Mouse (Mus musculus) layer of hippocampus, postnatal 25 days (tissue): ENCODE measurements around the gene Ints1. TPM values are rescaled to one million over a fixed set of nuclear protein-coding genes. Genes with fewer than 3 reads are reported as not detected.
A peak's percentile ranks its signal among the peaks of the same experiment; 100 is the strongest.
"Not testable (repeated sequence)": the region's sequence is repeated elsewhere in the genome, so short reads cannot be mapped to it uniquely, and the experiment has no call there.

Source experiments
- DNase-seq, 2 experiments: peaks; one replicate each; pipeline ENCODE4 v3.0.0; 2022; ENCODE audit warnings: mixed read lengths in 2 of 2, low spot score in 1 of 2; ENCODE audit errors: extremely low spot score in 1 of 2
- total RNA-seq, 2 experiments: library from RNA; stranded (reverse); gene quantifications; 2 replicates each; pipeline ENCODE4 v1.2.3; 2021

The Ints1 gene
- total RNA-seq, 2 experiments from 2014 or later, result 79.4 to 103 TPM

DNA sequence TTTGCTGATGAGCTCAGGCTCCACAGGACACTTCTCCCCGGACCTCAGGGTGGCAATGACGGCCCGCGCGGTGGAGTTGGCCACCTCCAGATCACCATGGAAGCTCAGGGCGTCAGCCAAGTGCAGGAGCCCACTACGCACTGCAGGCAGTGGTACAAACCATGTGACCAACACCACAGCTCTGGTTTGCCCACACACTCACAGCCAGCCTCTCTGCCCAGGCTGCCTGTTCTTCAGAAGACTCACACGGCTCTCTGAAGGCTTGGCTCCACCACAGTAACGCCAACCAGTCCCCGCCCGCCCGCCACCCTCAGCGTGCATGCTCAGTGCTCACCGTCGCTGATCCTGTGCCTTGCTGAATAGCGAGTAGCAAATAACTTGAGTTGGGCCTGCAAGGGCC is 17.4 kb downstream of the Ints1 start:
- no peak for DNase-seq

GRCm38 (mm10) chr5:139756586-139756985 is 18.9 kb downstream of the Ints1 start:
- no peak for DNase-seq

GRCm38 (mm10) chr5:139756135-139756534 is 19.3 kb downstream of the Ints1 start:
- DNase-seq, result no peak

DNA sequence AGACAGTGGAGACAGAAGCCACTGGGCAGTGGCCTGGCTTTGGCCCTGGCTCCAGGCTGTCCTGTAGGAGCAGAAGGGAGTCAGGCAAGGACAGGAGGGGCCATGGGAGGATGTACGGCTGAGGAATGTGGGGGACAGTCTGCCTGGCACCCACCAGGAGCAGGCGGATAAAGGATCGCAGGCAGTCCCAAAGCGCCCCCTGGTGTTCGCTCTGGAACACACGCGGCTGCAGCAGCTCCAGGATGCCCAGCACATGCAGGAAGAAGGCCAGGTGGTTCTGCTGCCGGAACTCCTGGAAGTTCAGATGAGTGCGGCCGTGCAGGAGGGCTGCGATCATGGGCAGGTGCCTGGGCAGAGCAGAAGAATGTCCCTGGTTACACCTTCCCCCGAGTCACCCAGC is 20.7 kb downstream of the Ints1 start:
- peak; percentile 61 to 77 for DNase-seq

- peak; percentile 53 to 83 for DNase-seq
Observed at GRCm38 (mm10) chr5:139750535-139750934, 24.9 kb downstream of the Ints1 start.

- no peak for DNase-seq
Observed at GRCm38 (mm10) chr5:139749413-139750125, 25.9 kb downstream of the Ints1 start.

- peak in 1 of 2 experiments; percentile 53 for DNase-seq
Observed at GRCm38 (mm10) chr5:139745771-139746170, 29.7 kb downstream of the Ints1 start.

DNA sequence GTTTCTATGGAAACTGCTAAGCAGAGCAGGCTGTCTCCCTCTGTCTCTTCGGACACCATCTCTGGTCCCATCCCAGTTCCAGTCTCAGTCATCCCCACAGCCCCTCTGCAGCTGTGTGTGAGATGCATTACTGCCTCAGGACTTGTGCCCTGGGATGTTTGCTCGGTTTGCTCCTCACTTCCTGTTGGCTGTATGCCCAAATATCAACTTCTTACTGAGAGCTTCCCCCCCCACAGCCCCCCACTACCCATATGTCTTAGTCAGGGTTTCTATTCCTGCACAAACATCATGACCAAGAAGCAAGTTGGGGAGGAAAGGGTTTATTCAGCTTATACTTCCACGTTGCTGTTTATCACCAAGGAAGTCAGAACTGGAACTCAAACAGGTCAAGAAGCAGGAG is 32.8 kb downstream of the Ints1 start:
- DNase-seq, result not testable (repeated sequence)

DNA sequence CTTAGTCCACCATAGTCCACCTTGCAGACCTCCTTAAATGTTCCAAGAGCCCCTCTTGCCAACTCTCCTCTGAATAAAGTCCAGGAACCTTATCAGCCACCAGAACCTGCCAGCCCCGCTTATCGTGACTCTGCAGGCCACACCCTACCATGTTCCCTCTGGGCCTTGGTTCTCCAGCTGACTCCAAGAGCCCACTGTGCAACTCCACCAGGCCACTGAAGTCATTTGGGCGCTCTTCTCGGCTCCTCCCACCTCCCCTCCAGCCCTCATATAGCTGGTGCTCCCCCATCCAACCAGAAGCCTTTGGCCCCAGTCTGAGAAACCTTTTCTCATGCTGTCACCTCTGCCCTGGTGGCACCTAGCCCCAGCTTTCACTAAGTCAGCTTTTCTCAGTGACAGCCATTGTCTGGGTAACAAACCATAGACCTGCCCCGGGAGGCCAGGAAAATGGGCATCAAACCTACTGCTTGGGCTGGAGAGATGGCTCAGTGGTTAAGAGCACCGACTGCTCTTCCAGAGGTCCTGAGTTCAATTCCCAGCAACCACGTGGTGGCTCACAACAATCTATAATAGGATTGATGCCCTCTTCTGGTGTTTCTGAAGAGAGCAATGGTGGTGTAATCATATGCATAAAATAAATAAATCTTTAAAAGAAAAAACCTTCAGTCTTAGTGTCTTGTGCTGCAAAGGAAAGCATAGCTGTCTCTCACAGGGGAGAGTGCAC is 36.7 kb downstream of the Ints1 start:
- no peak for DNase-seq

GRCm38 (mm10) chr5:139737841-139738591 is 37.5 kb downstream of the Ints1 start:
- no peak for DNase-seq

DNA sequence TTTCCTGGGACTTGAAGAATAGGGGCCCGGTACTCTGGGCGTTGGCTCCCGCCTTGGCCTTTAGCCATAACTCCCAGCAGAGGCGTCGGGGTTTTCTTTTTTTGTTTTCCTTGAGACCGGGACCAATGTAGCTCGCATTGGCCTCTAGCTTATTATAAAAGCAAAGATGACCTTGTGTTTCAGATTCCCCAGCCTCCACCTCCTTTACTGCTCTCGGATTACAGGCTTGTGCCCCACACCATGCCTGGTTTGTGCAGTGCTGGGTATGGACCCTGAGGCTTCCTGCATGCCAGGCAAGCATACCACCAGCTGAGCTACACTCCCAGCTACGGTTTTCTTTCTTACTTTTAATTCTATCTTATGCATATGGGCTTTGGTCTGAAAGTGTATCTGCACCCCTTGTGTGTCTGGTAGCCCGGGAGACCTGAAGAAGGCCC is 39.0 kb downstream of the Ints1 start:
- DNase-seq, result no peak

GRCm38 (mm10) chr5:139735677-139736503 is 39.6 kb downstream of the Ints1 start, which contains the start of gene Micall2:
Gene Micall2 (minus strand): TSS chr5:139736336.
- peak; percentile 37 to 61 for DNase-seq

- DNase-seq, result no peak
Observed at GRCm38 (mm10) chr5:139734746-139735145, 40.7 kb downstream of the Ints1 start.

DNA sequence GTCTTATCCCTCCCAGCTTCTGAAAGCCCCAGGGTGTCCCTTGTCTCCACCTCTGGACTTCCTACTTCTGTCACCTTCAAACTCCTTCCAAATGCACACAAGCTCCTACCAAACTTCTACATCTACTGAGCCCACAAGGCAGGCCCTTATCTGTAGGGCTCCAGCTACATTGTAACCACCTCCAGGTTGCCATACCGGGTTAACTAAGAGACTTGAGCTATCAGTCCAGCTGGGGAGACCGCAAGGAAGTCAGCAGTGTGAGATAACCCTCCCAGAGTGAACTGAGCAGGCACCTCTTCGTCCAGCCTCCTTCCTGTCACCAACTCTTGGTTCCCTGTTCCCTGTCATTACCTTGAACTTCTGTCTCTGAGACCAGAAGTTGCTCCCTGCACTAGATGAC is 41.5 kb downstream of the Ints1 start:
- no peak for DNase-seq

- DNase-seq, result no peak
Observed at GRCm38 (mm10) chr5:139732634-139733107, 42.8 kb downstream of the Ints1 start.

DNA sequence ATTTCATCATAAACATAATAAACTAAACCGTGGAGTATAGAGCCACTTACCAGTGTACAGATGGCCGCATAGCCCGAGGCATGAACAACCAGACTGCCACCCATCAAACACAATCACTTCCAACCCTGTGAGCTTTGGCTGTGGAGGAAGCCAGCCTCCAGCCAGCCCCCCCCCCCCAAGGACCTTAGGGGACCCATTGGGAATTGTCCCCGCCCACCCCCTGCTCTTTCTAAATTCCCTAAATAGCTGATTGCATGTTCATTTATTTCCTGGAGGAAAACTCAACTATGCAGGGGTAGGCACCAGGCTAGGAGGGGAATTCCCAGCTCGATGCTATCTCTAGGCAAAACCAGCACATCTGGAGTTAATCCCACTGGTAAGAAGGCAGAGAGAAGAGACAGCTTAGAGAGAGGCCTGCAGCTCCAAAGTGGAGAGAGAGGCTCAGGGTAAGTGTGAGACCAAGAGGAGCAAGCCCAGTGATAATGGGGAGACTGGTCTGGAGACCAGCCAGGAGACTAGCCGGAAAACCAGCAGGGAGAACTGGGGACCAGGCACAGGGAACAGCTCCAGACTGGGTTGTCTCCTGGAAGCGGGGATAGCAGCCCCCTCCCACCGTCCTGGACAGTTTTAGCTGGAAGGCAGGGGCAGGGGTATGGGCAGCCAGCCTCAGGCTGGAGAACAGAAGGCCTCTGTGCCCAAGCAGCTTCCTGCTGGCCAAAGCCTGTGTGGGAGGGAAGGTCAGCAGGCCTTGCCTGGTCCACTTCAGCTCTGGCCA is 44.6 kb downstream of the Ints1 start:
- DNase-seq, result peak in 1 of 2 experiments; percentile 13

- DNase-seq, result no peak
Observed at GRCm38 (mm10) chr5:139727261-139727660, 48.2 kb downstream of the Ints1 start.

DNA sequence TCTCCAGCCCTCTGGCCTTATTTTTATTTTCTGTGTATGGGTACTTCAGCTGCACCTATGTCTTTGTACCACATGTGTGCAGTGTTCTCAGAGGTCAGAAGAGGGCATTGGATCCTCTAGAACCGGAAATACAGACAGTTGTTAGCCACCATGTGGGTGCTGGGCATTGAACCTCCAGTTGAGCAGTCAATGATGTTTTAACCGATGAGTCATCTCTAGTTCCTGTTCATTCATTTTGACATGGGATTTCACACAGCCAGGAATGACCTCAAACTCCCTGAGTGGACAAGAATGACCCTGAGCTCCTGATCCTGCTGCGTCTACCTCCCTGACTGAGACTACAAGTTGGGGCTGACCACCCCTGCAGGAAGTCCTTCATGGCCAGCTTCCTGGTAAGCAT is 49.3 kb downstream of the Ints1 start:
- no peak for DNase-seq
